Comparison of ENCODE assay signal across 8 mouse cellular contexts in the genomic region with DNA sequence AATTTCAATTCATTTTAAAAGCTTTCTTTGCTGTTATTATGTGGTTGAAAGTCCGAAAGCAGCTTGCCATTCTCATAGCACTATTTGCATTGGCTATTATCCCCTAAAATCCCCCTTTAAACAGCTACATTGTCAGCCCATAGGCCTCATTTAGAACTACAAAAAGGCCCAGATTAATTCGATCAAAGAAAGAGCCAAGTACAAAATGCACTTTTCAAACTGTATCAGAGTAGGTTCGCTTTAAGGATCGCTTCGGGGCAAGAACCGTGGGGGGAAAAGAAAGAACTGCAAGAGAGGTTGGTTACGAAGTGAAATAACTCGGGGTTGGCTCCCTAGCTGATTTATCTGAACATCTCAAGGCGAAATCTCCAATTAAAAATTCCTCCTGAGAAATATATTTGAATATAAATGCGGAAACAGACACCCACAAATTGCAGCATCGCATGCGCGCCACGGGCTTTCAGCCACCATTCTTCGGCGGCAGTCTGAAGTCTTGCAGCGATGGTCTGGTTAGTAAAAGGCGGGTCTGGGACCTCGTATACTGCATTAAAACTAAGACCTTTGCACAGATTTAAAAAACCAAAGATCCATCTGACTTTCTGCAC. TPM values are rescaled to one million over a fixed set of nuclear protein-coding genes. Genes with fewer than 3 reads are reported as not detected.
A peak's percentile ranks its signal among the peaks of the same experiment; 100 is the strongest.
DNase-seq lines count a peak whose midpoint lies in the region; ATAC-seq and TF ChIP-seq lines count a peak whose summit lies in the region.

No protein-coding gene starts in this region.

- H3K27me3 ChIP-seq in heart, embryonic 15.5 days = peaks cover 39% of the 10 kb centered on the region
- peaks cover 30% of the 10 kb centered on the region for H3K27me3 ChIP-seq in liver, postnatal 0 days (ENCODE audit: insufficient read depth, low read length)

- peak overlapping the region; percentile 92 for H3K4me2 ChIP-seq in heart, embryonic 15.5 days
- peak overlapping the region; percentile 73 for H3K4me2 ChIP-seq in liver, postnatal 0 days (ENCODE audit: low read depth, low read length)

- H3K27ac ChIP-seq in left cerebral cortex, adult 2 months = no peak overlapping the region
- H3K27ac ChIP-seq in cortical plate, adult 2 months (ENCODE audit: insufficient read depth, low read length) = no peak overlapping the region
- no peak overlapping the region for H3K27ac ChIP-seq in heart, embryonic 15.5 days
- no peak overlapping the region for H3K27ac ChIP-seq in liver, postnatal 0 days (ENCODE audit: low read depth)

- H3K4me1 ChIP-seq in cortical plate, adult 2 months (ENCODE audit: control insufficient read depth, insufficient read depth, low read length) = no peaks in the 10 kb centered on the region
- H3K4me1 ChIP-seq in heart, embryonic 15.5 days (replicated peaks) = peaks cover 12% of the 10 kb centered on the region
- H3K4me1 ChIP-seq in liver, postnatal 0 days (ENCODE audit: insufficient read depth) = 0 out of 2 replicates have a peak, but pooled peaks cover 3% of the 10 kb centered on the region

- no peaks in the 10 kb centered on the region for H3K36me3 ChIP-seq in heart, embryonic 15.5 days
- H3K36me3 ChIP-seq in liver, postnatal 0 days (replicated peaks; ENCODE audit: insufficient read depth, low read length) = no peaks in the 10 kb centered on the region

- intact Hi-C loops in left cerebral cortex, adult 2 months (cut with DNase I) = no loop called here
- intact Hi-C loops in left cerebral cortex, postnatal 10 days (cut with DNase I) = no loop called here

- no peak overlapping the region for H3K9ac ChIP-seq in heart, embryonic 15.5 days
- H3K9ac ChIP-seq in liver, postnatal 0 days (replicated peaks) = no peak overlapping the region

- no peak for DNase-seq in left cerebral cortex, adult 2 months (ENCODE audit: extremely low spot score in 1 of 2, low spot score in 2 of 2)
- no peak for DNase-seq in left cerebral cortex, postnatal 10 days (ENCODE audit: extremely low spot score in 1 of 2, low spot score in 2 of 2)
- no peak for DNase-seq in liver, postnatal 0 days
- DNase-seq in thymus, postnatal 25 days = peak; percentile 21
- DNase-seq in urinary bladder, postnatal 10 days (ENCODE audit: low spot score) = no peak
- DNase-seq in left cerebral cortex, adult 8-10 months (ENCODE audit: low spot score in 2 of 2) = no peak

- TF ChIP-seq EP300 in liver, postnatal 0 days (IDR thresholded peaks at IDR 0.05; ENCODE audit: low read depth) = no peak

- no peaks in the 10 kb centered on the region for H3K9me3 ChIP-seq in heart, embryonic 15.5 days (replicated peaks)
- peaks cover 4% of the 10 kb centered on the region; the same call in 1 of the 2 replicates for H3K9me3 ChIP-seq in liver, postnatal 0 days (ENCODE audit: low read length)

- peak overlapping the region; percentile 53 for H3K4me3 ChIP-seq in left cerebral cortex, adult 2 months
- peak overlapping the region; percentile 41 for H3K4me3 ChIP-seq in cortical plate, adult 2 months (ENCODE audit: insufficient read depth, low read length)
- peak overlapping the region; percentile 50 for H3K4me3 ChIP-seq in heart, embryonic 15.5 days
- peak overlapping the region; percentile 47 for H3K4me3 ChIP-seq in liver, postnatal 0 days (ENCODE audit: low read depth, low read length)

- no peak for TF ChIP-seq CTCF in left cerebral cortex, adult 2 months (IDR thresholded peaks at IDR 0.05)
- TF ChIP-seq CTCF in cortical plate, adult 2 months (IDR thresholded peaks at IDR 0.05; ENCODE audit: extremely low read depth, insufficient read depth, low read length) = no peak
- no peak for TF ChIP-seq CTCF in liver, postnatal 0 days (IDR thresholded peaks at IDR 0.05; ENCODE audit: low read depth)

- ATAC-seq in heart, embryonic 15.5 days (replicated peaks; ENCODE audit: insufficient number of reproducible peaks, insufficient read depth, low FRiP score, low read depth) = no peak
- ATAC-seq in liver, postnatal 0 days = no peak

- no peak for TF ChIP-seq POLR2A in cortical plate, adult 2 months (IDR thresholded peaks at IDR 0.05; ENCODE audit: extremely low read depth, insufficient read depth, low read length)

- 4% methylated on average over 19 of the region's 19 CpGs for WGBS in heart, embryonic 15.5 days
- 3% methylated on average over 19 of the region's 19 CpGs for whole genome bisulfite sequencing in liver, postnatal 0 days (ENCODE audit: insufficient replicate concordance)

RNA-seq across cellular contexts. Expression of a gene that starts 0.8 kb away (rescaled TPM):
- 10 to 100 TPM; 20.9 to 24.5 TPM for total RNA-seq in left cerebral cortex, adult 2 months (2021)
- 10 to 100 TPM; 14.2 to 16.0 TPM for total RNA-seq in left cerebral cortex, postnatal 10 days (2021)
- polyA plus RNA-seq in cortical plate, adult 2 months (2012; rRNA removed) = 6.7 and 8.1 TPM in 2 replicates
- 12.7 and 13.3 TPM in 2 replicates for polyA plus RNA-seq in heart, embryonic 15.5 days (2015; fragmentation: Nextera tagmentation; extraction: Ambion mirVana)
- polyA plus RNA-seq in liver, postnatal 0 days (2015; fragmentation: Nextera tagmentation; extraction: Ambion mirVana) = 16.1 and 17.1 TPM in 2 replicates
- total RNA-seq in left cerebral cortex, adult 8-10 months (2022) = 10 to 100 TPM; 18.2 to 22.3 (median 20.9) TPM

RNA-seq across cellular contexts. Expression of a gene that starts 26.4 kb away (rescaled TPM):
- total RNA-seq in left cerebral cortex, adult 2 months (2021) = 100 to 1,000 TPM; 263 TPM
- 100 to 1,000 TPM; 401 to 406 TPM for total RNA-seq in left cerebral cortex, postnatal 10 days (2021)
- 414 and 415 TPM in 2 replicates for polyA plus RNA-seq in cortical plate, adult 2 months (2012; rRNA removed)
- 231 and 273 TPM in 2 replicates for polyA plus RNA-seq in heart, embryonic 15.5 days (2015; fragmentation: Nextera tagmentation; extraction: Ambion mirVana)
- 272 and 288 TPM in 2 replicates for polyA plus RNA-seq in liver, postnatal 0 days (2015; fragmentation: Nextera tagmentation; extraction: Ambion mirVana)
- 100 to 1,000 TPM; 230 to 256 (median 247) TPM for total RNA-seq in left cerebral cortex, adult 8-10 months (2022)

RNA-seq across cellular contexts. Expression of a gene that starts 30.6 kb away (rescaled TPM):
- total RNA-seq in left cerebral cortex, adult 2 months (2021) = not detected
- under 1 TPM in 1 of 2 experiments, not detected in 1; 0.17 TPM for total RNA-seq in left cerebral cortex, postnatal 10 days (2021)
- polyA plus RNA-seq in cortical plate, adult 2 months (2012; rRNA removed) = not detected in 2 replicates
- polyA plus RNA-seq in heart, embryonic 15.5 days (2015; fragmentation: Nextera tagmentation; extraction: Ambion mirVana) = not detected in 2 replicates
- polyA plus RNA-seq in liver, postnatal 0 days (2015; fragmentation: Nextera tagmentation; extraction: Ambion mirVana) = 0.06 and 0.11 TPM in 2 replicates
- total RNA-seq in left cerebral cortex, adult 8-10 months (2022) = not detected

RNA-seq across cellular contexts. Expression of a gene that starts 31.2 kb away (rescaled TPM):
- 10 to 100 TPM; 20.9 to 25.7 TPM for total RNA-seq in left cerebral cortex, adult 2 months (2021)
- total RNA-seq in left cerebral cortex, postnatal 10 days (2021) = 10 to 100 TPM; 14.6 TPM
- polyA plus RNA-seq in cortical plate, adult 2 months (2012; rRNA removed) = 9.5 and 9.7 TPM in 2 replicates
- 5.9 and 9.1 TPM in 2 replicates for polyA plus RNA-seq in heart, embryonic 15.5 days (2015; fragmentation: Nextera tagmentation; extraction: Ambion mirVana)
- polyA plus RNA-seq in liver, postnatal 0 days (2015; fragmentation: Nextera tagmentation; extraction: Ambion mirVana) = 2.8 and 2.9 TPM in 2 replicates
- total RNA-seq in left cerebral cortex, adult 8-10 months (2022) = 10 to 100 TPM; 15.7 to 22.2 (median 19.9) TPM

RNA-seq across cellular contexts. Expression of a gene that starts 52.2 kb away (rescaled TPM):
- total RNA-seq in left cerebral cortex, adult 2 months (2021) = not detected
- not detected for total RNA-seq in left cerebral cortex, postnatal 10 days (2021)
- 0.10 TPM in 1 of 2 replicates, not detected in the other for polyA plus RNA-seq in cortical plate, adult 2 months (2012; rRNA removed)
- polyA plus RNA-seq in heart, embryonic 15.5 days (2015; fragmentation: Nextera tagmentation; extraction: Ambion mirVana) = not detected in 2 replicates
- polyA plus RNA-seq in liver, postnatal 0 days (2015; fragmentation: Nextera tagmentation; extraction: Ambion mirVana) = not detected in 2 replicates
- total RNA-seq in left cerebral cortex, adult 8-10 months (2022) = not detected
